Mouse (Mus musculus) kidney, adult 2 months (tissue): ENCODE data around the gene Mia2. TPM values are rescaled to one million over a fixed set of nuclear protein-coding genes. Genes with fewer than 3 reads are reported as not detected.
A peak's percentile ranks its signal among the peaks of the same experiment; 100 is the strongest.

Source experiments
- DNase-seq: peaks from one replicate; pipeline ENCODE4 v3.0.0; 2021
- H3K27ac ChIP-seq: fragments of 200-500 bp; 2 replicates; pipeline ENCODE4 v1.5.1; 2012; ENCODE audit warnings: low read depth, low read length, control low read depth, inconsistent platforms; ENCODE audit not compliant: insufficient read depth
- H3K27me3 ChIP-seq: fragments of 200-500 bp; replicated peaks from 2 replicates; pipeline ENCODE4 v1.6.1; 2012; ENCODE audit warnings: mild to moderate bottlenecking, moderate library complexity, low read length, inconsistent platforms; ENCODE audit not compliant: control insufficient read depth, insufficient read depth
- H3K36me3 ChIP-seq: fragments of 200-500 bp; 2 replicates; pipeline ENCODE4 v1.6.1; 2012; ENCODE audit warnings: mild to moderate bottlenecking, moderate library complexity, low read length, inconsistent platforms; ENCODE audit not compliant: control insufficient read depth, insufficient read depth
- H3K4me1 ChIP-seq: fragments of 200-500 bp; 2 replicates; pipeline ENCODE4 v1.6.1; 2011; ENCODE audit warnings: low read length; ENCODE audit not compliant: control insufficient read depth, insufficient read depth
- H3K4me3 ChIP-seq: fragments of 200-500 bp; 2 replicates; pipeline ENCODE4 v1.5.1; 2011; ENCODE audit warnings: mild to moderate bottlenecking, low read depth, low read length, control low read depth; ENCODE audit not compliant: insufficient read depth
- CTCF ChIP-seq: fragments of 200-500 bp; conservative IDR thresholded peaks from 2 replicates; pipeline ENCODE4 v1.5.1; 2011; ENCODE audit warnings: low read depth, mild to moderate bottlenecking, control low read depth, low read length, moderate library complexity, mixed read lengths; ENCODE audit not compliant: insufficient read depth, insufficient read length
- POLR2A ChIP-seq: fragments of 200-500 bp; IDR thresholded peaks from one replicate; pipeline ENCODE4 v1.6.1; 2011; ENCODE audit warnings: low read depth, low read length, control low read depth
- WGBS: fragments of 180-500 bp; shearing (Covaris S2); methylation state at CpG from one replicate; pipeline ENCODE4 v1.1.7; 2018; 5-methylcytosine and 5-hydroxymethylcytosine counted together
- polyA plus RNA-seq: library from polyadenylated mRNA; depleted of rRNA; stranded (reverse); fragments of >200 nt; gene quantifications from 2 replicates; pipeline ENCODE4 v1.2.3, GENCODE M21; 2012

Gene Mia2
- polyA plus RNA-seq, 1 experiment, result 102 TPM

- DNase-seq, result no peak
- Histone ChIP-seq H3K27me3 (no peaks in the 10 kb centered on the region), H3K4me3 (peak overlapping the region; percentile 96), H3K27ac (no peak overlapping the region), H3K4me1 (peaks cover 3% of the 10 kb centered on the region; the same call in 1 of the 2 replicates), H3K36me3 (no peaks in the 10 kb centered on the region; the same call in 1 of the 2 replicates)
- WGBS, result 27% methylated on average over 4 of the region's 4 CpGs
- TF ChIP-seq POLR2A, result no peak
- TF ChIP-seq CTCF, result no peak
These were observed 35.3 kb upstream of the Mia2 start for GRCm38 (mm10) chr12:59060322-59060721.

- under 1% methylated on average over 49 of the region's 49 CpGs for WGBS
- Histone ChIP-seq H3K36me3 (no peaks in the 10 kb centered on the region; the same call in 1 of the 2 replicates), H3K27ac (peak within 1 kb of the TSS; percentile 97), H3K27me3 (no peaks in the 10 kb centered on the region), H3K4me3 (peak within 1 kb of the TSS; percentile 96), H3K4me1 (peaks cover 3% of the 10 kb centered on the region; the same call in 1 of the 2 replicates)
- TF ChIP-seq POLR2A (no peak), CTCF (peak; percentile 32)
- DNase-seq, result peak; percentile 85
These were observed 34.5 kb upstream of the Mia2 start, which contains the start of gene Trappc6b for GRCm38 (mm10) chr12:59060993-59061595. TSS of gene Trappc6b (minus strand) at chr12:59061472.

GRCm38 (mm10) chr12:59064837-59065236 lies 30.8 kb upstream of the Mia2 start:
- no peak for TF ChIP-seq POLR2A
- no peak for TF ChIP-seq CTCF
- Histone ChIP-seq H3K27ac (no peak overlapping the region), H3K36me3 (peaks cover 2% of the 10 kb centered on the region; the same call in 1 of the 2 replicates), H3K4me3 (no peak overlapping the region), H3K4me1 (peaks cover 6% of the 10 kb centered on the region; the same call in 1 of the 2 replicates), H3K27me3 (no peaks in the 10 kb centered on the region)
- DNase-seq, result no peak
- 90% methylated on average over 8 of the region's 8 CpGs for WGBS

GRCm38 (mm10) chr12:59065776-59066175 lies 29.8 kb upstream of the Mia2 start:
- Histone ChIP-seq H3K4me3 (peak overlapping the region; percentile 55; the same call in 1 of the 2 replicates), H3K36me3 (peaks cover 4% of the 10 kb centered on the region; the same call in 1 of the 2 replicates), H3K27me3 (no peaks in the 10 kb centered on the region), H3K4me1 (0 out of 2 replicates have a peak, but pooled peaks cover 2% of the 10 kb centered on the region), H3K27ac (no peak overlapping the region)
- no peak for DNase-seq
- 73% methylated on average over 3 of the region's 3 CpGs for WGBS
- TF ChIP-seq POLR2A, result no peak
- TF ChIP-seq CTCF, result no peak

- H3K36me3 ChIP-seq, result peaks cover 7% of the 10 kb centered on the region
- peak; percentile 49 for TF ChIP-seq POLR2A
- no peak for TF ChIP-seq CTCF
- under 1% methylated on average over 42 of the region's 43 CpGs for WGBS
- no peaks in the 10 kb centered on the region for H3K27me3 ChIP-seq
- peak; percentile 99 for DNase-seq
- H3K4me1 ChIP-seq, result 0 out of 2 replicates have a peak, but pooled peaks cover 2% of the 10 kb centered on the region
- H3K4me3 ChIP-seq, result peak within 1 kb of the TSS; percentile 67
- peak within 1 kb of the TSS; percentile 81 for H3K27ac ChIP-seq
These were observed 29.0 kb upstream of the Mia2 start, which contains the start of gene Pnn for GRCm38 (mm10) chr12:59066448-59067077. TSS of gene Pnn (plus strand) at chr12:59066884.

GRCm38 (mm10) chr12:59067095-59067494 lies 28.5 kb upstream of the Mia2 start:
- DNase-seq, result no peak
- under 1% methylated on average over 41 of the region's 41 CpGs for WGBS
- peaks cover 10% of the 10 kb centered on the region for H3K36me3 ChIP-seq

GRCm38 (mm10) chr12:59068791-59069190 lies 26.8 kb upstream of the Mia2 start:
- H3K36me3 ChIP-seq, result peaks cover 14% of the 10 kb centered on the region
- WGBS, result 89% methylated on average over 13 of the region's 13 CpGs

More at GRCm38 (mm10) chr12:59067095-59067494, 28.5 kb upstream of the Mia2 start:
- peak overlapping the region; percentile 67 for H3K4me3 ChIP-seq
- TF ChIP-seq POLR2A (no peak), CTCF (no peak)
- H3K27me3 ChIP-seq, result no peaks in the 10 kb centered on the region
- peak overlapping the region; percentile 58 for H3K27ac ChIP-seq
- H3K4me1 ChIP-seq, result 0 out of 2 replicates have a peak, but pooled peaks cover 2% of the 10 kb centered on the region

More at GRCm38 (mm10) chr12:59068791-59069190, 26.8 kb upstream of the Mia2 start:
- H3K4me1 ChIP-seq, result 0 out of 2 replicates have a peak, but pooled peaks cover 2% of the 10 kb centered on the region
- TF ChIP-seq CTCF (no peak), POLR2A (no peak)
- no peak overlapping the region for H3K4me3 ChIP-seq
- no peak overlapping the region for H3K27ac ChIP-seq
- no peak for DNase-seq
- no peaks in the 10 kb centered on the region for H3K27me3 ChIP-seq
